Mouse (Mus musculus): ENCODE data around the gene Rsrc1. TPM values are rescaled to one million over a fixed set of nuclear protein-coding genes. Genes with fewer than 3 reads are reported as not detected.

Rsrc1 gene
- polyA plus RNA-seq, 1 experiment from 2014 or later, result 21.3 TPM

DNA sequence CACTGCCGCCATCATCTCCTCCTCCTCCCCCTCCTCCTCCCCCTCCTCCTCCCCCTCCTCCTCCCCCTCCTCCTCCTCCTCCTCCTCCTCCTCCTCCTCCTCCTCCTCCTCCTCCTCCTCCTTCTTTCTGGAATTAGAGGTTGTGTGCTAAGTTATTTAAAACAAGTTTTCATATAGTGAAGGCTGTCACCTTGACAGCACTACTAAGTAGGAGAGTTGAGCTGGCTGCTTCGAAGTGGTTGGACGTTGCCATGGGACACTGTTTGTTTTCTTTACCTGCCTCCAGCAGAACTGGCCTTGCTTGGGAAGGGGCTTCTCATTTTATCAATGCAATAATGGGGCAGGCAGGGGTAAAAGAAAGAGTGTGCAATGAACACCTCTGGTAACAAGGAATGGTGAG lies 393.9 kb downstream of the Rsrc1 start, which contains the start of gene Gm17402:
Gene Gm17402, minus strand, starts transcription at position 101 of the 400 bp plus-strand sequence.
- H3K36me3 ChIP-seq, result no peaks in the 10 kb centered on the region
- peaks cover 19% of the 10 kb centered on the region for H3K4me1 ChIP-seq (replicated peaks)
- peak within 1 kb of the TSS; percentile 71 for H3K4me3 ChIP-seq
- peak within 1 kb of the TSS; percentile 74 for H3K27ac ChIP-seq
- ATAC-seq (replicated peaks; ENCODE audit: insufficient number of reproducible peaks, insufficient read depth, low FRiP score, low read depth), result no peak
- no peaks in the 10 kb centered on the region for H3K9me3 ChIP-seq (replicated peaks)
- H3K4me2 ChIP-seq, result peak within 1 kb of the TSS; percentile 85
- H3K27me3 ChIP-seq, result no peaks in the 10 kb centered on the region
- 10% methylated on average over 3 of the region's 3 CpGs for WGBS
- peak within 1 kb of the TSS; percentile 68 for H3K9ac ChIP-seq

DNA sequence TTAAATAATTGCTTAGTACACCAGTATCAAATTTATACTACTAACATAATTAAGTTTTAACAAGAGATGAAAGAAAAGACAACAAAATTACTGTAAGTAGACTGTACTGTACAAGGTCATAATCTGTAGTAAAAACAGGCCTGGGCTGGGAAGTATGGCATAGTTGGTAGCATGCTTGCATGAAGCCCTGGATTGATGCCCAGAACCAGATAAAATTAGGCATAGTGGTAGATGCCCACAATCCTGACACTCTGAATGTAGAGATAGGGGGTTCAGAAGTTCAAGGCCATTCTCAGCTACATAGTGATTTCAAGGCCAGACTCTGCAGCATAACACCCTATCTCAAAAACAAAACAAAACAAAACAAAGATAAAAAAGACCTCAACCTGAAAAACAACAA lies 397.0 kb downstream of the Rsrc1 start:
- ATAC-seq (replicated peaks; ENCODE audit: insufficient number of reproducible peaks, insufficient read depth, low FRiP score, low read depth), result peak; percentile 62; the same call in 1 of the 2 replicates

More for the DNA sequence above, 397.0 kb downstream of the Rsrc1 start:
- Histone ChIP-seq H3K4me3 (no peak overlapping the region), H3K27me3 (no peaks in the 10 kb centered on the region), H3K9me3 (replicated peaks) (no peaks in the 10 kb centered on the region), H3K4me2 (no peak overlapping the region; the same call in 1 of the 2 replicates), H3K9ac (no peak overlapping the region), H3K27ac (peak overlapping the region; percentile 58; the same call in 1 of the 2 replicates), H3K4me1 (replicated peaks) (peaks cover 7% of the 10 kb centered on the region; the same call in 1 of the 2 replicates), H3K36me3 (no peaks in the 10 kb centered on the region)

Other genes starting within 250 kb of the Rsrc1 start
- gene Shox2, start 381 bp downstream of the Rsrc1 start, polyA plus RNA-seq (2015; fragmentation: Nextera tagmentation; extraction: Ambion mirVana), result 3.9 and 6.9 TPM in 2 replicates

All from heart, embryonic 15.5 days (tissue).